Mouse (Mus musculus): ENCODE data around the gene Pygb.
A peak's percentile ranks its signal among the peaks of the same experiment; 100 is the strongest.

Gene Pygb

GRCm38 (mm10) chr2:150786251-150787180 is at the start of gene Pygb:
TSS of gene Pygb (plus strand) at chr2:150786735.
- DNase-seq = peak; percentile 87

GRCm38 (mm10) chr2:150737881-150738280 is 48.7 kb upstream of the Pygb start:
- DNase-seq = no peak

GRCm38 (mm10) chr2:150740145-150740841 is 46.2 kb upstream of the Pygb start:
- no peak for DNase-seq

GRCm38 (mm10) chr2:150741405-150741804 is 45.1 kb upstream of the Pygb start:
- DNase-seq = no peak

- no peak for DNase-seq
Measured at GRCm38 (mm10) chr2:150745016-150745415, 41.5 kb upstream of the Pygb start.

- DNase-seq = peak; percentile 97
Measured at GRCm38 (mm10) chr2:150748854-150749253, 37.7 kb upstream of the Pygb start, which contains the start of gene Entpd6. TSS of gene Entpd6 (plus strand) at chr2:150749042.

GRCm38 (mm10) chr2:150749283-150749682 is 37.3 kb upstream of the Pygb start:
- no peak for DNase-seq

- DNase-seq = no peak
Measured at GRCm38 (mm10) chr2:150750129-150750979, 36.2 kb upstream of the Pygb start.

- no peak for DNase-seq
Measured at GRCm38 (mm10) chr2:150755016-150755415, 31.5 kb upstream of the Pygb start.

- DNase-seq = no peak
Measured at GRCm38 (mm10) chr2:150761476-150761875, 25.1 kb upstream of the Pygb start.

GRCm38 (mm10) chr2:150765619-150766018 is 20.9 kb upstream of the Pygb start:
- DNase-seq = no peak

GRCm38 (mm10) chr2:150766083-150766862 is 20.3 kb upstream of the Pygb start:
- DNase-seq = no peak

- DNase-seq = no peak
Measured at GRCm38 (mm10) chr2:150768678-150769077, 17.9 kb upstream of the Pygb start.

- DNase-seq = no peak
Measured at GRCm38 (mm10) chr2:150770747-150771146, 15.8 kb upstream of the Pygb start.

GRCm38 (mm10) chr2:150771169-150771568 is 15.4 kb upstream of the Pygb start:
- DNase-seq = no peak

GRCm38 (mm10) chr2:150771996-150772395 is 14.5 kb upstream of the Pygb start:
- no peak for DNase-seq

- DNase-seq = no peak
Measured at GRCm38 (mm10) chr2:150772466-150773119, 13.9 kb upstream of the Pygb start.

- DNase-seq = no peak
Measured at GRCm38 (mm10) chr2:150782801-150783200, 3.7 kb upstream of the Pygb start.

GRCm38 (mm10) chr2:150787234-150787771 is 768 bp downstream of the Pygb start:
- DNase-seq = no peak

- DNase-seq = peak; percentile 60
Measured at GRCm38 (mm10) chr2:150788768-150789550, 2.4 kb downstream of the Pygb start.

Data from right cerebral cortex, postnatal 25 days (tissue).